Mouse (Mus musculus) myocyte (in vitro differentiated cells): ENCODE data around the gene Pakap. TPM values are rescaled to one million over a fixed set of nuclear protein-coding genes. Genes with fewer than 3 reads are reported as not detected.
A peak's percentile ranks its signal among the peaks of the same experiment; 100 is the strongest.

Experiments used
- H3K27me3 ChIP-seq: one replicate; pipeline ENCODE4 v1.6.1; 2011; ENCODE audit not compliant: control insufficient read depth, insufficient read depth, insufficient read length
- H3K36me3 ChIP-seq: one replicate; pipeline ENCODE4 v1.6.1; 2011; ENCODE audit not compliant: control insufficient read depth, insufficient read depth
- H3K4me2 ChIP-seq: one replicate; pipeline ENCODE4 v1.6.1; 2011; ENCODE audit warnings: low read depth, control low read depth
- H3K4me3 ChIP-seq: one replicate; pipeline ENCODE4 v1.5.1; 2011; ENCODE audit warnings: mild to moderate bottlenecking, control low read depth, moderate library complexity
- H3K79me2 ChIP-seq: one replicate; pipeline ENCODE4 v1.6.1; 2011; ENCODE audit not compliant: control insufficient read depth, insufficient read depth
- H3ac ChIP-seq: one replicate; pipeline ENCODE4 v1.6.1; 2011; ENCODE audit not compliant: control insufficient read depth, insufficient read length
- CEBPB ChIP-seq: IDR thresholded peaks from 2 replicates; pipeline ENCODE4 v1.6.1; 2011; ENCODE audit warnings: mild to moderate bottlenecking, moderate library complexity; ENCODE audit not compliant: poor library complexity, insufficient read depth, severe bottlenecking
- E2F4 ChIP-seq: IDR thresholded peaks from one replicate; pipeline ENCODE4 v1.6.1; 2011; ENCODE audit warnings: mild to moderate bottlenecking, control low read depth, moderate library complexity; ENCODE audit not compliant: insufficient read depth
- MAX ChIP-seq: IDR thresholded peaks from one replicate; pipeline ENCODE4 v1.6.1; 2011; ENCODE audit warnings: low read depth, mild to moderate bottlenecking, control low read depth
- MYOD1 ChIP-seq, 3 experiments: IDR thresholded peaks; one replicate each; pipeline ENCODE4 v1.6.1; 2011; ENCODE audit warnings: control low read depth in 2 of 3, low read depth in 2 of 3, mild to moderate bottlenecking in 2 of 3, moderate library complexity in 1 of 3; ENCODE audit not compliant: insufficient read length in 2 of 3, control insufficient read depth in 1 of 3
- MYOG ChIP-seq, 3 experiments: IDR thresholded peaks; one replicate each; pipeline ENCODE4 v1.6.1; 2011; ENCODE audit warnings: control low read depth in 2 of 3, low read depth in 2 of 3, mild to moderate bottlenecking in 2 of 3; ENCODE audit not compliant: insufficient read length in 2 of 3, control insufficient read depth in 1 of 3, insufficient read depth in 1 of 3
- POLR2A ChIP-seq: IDR thresholded peaks from one replicate; pipeline ENCODE4 v1.6.1; 2011; ENCODE audit warnings: low read depth, mild to moderate bottlenecking, control low read depth, moderate library complexity; ENCODE audit not compliant: insufficient read length
- POLR2AphosphoS2 ChIP-seq: IDR thresholded peaks from one replicate; pipeline ENCODE4 v1.6.1; 2011; ENCODE audit warnings: low read depth, control low read depth; ENCODE audit not compliant: insufficient read length
- REST ChIP-seq: IDR thresholded peaks from one replicate; pipeline ENCODE4 v1.6.1; 2011; ENCODE audit warnings: mild to moderate bottlenecking, control low read depth, moderate library complexity; ENCODE audit not compliant: insufficient read depth, insufficient read length
- SRF ChIP-seq: IDR thresholded peaks from one replicate; pipeline ENCODE4 v1.6.1; 2011; ENCODE audit warnings: low read depth; ENCODE audit not compliant: control insufficient read depth, insufficient read length
- TCF12 ChIP-seq: IDR thresholded peaks from one replicate; pipeline ENCODE4 v1.6.1; 2011; ENCODE audit warnings: mild to moderate bottlenecking, control low read depth; ENCODE audit not compliant: poor library complexity, insufficient read depth, severe bottlenecking
- TCF3 ChIP-seq: IDR thresholded peaks from one replicate; pipeline ENCODE4 v1.6.1; 2011; ENCODE audit warnings: low read depth, control low read depth; ENCODE audit not compliant: insufficient read length
- USF1 ChIP-seq: IDR thresholded peaks from one replicate; pipeline ENCODE4 v1.6.1; 2011; ENCODE audit warnings: low read depth, mild to moderate bottlenecking, control low read depth, moderate library complexity
- polyA plus RNA-seq: library from polyadenylated mRNA; unstranded; fragments of >200 nt; fragmentation: generic; extraction: Trizol; gene quantifications from one replicate; pipeline ENCODE4 v1.2.1, GENCODE M21; 2012; ENCODE audit warnings: missing spikeins

The Pakap gene
- polyA plus RNA-seq, 1 experiment, result 6.5 TPM

DNA sequence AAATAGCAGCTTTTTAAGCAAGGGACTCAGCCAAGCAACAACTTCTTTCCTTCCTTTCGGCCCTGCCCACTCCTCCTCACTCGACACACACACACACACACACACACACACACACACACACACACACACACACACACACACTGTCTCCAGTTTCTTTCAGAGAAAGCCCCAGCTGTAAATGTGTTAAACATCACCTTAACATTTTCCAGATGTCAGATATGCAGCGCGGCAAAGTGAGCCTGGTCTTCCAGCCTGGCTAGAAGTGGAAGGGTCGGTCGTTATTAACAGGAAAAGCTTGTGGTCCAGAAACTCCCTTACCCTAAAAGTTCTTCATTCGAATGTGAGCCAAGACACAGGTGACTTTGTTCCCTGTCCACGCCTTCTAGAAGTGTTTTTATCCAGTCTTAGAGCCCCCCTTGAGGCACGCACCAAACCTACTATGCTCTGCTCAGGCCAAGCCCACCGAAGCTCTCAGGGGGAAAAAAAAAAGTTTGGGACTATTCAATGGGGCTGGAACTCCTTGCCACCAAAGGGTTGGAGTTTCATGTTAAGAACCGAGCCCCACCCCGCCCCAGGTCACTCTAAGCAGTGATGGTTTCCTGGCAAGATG lies 278.5 kb downstream of the Pakap start:
- H3K4me2 ChIP-seq, result peak overlapping the region; percentile 88
- peaks cover 78% of the 10 kb centered on the region for H3K79me2 ChIP-seq
- H3ac ChIP-seq, result no peak overlapping the region
- H3K36me3 ChIP-seq, result peaks cover 13% of the 10 kb centered on the region
- no peaks in the 10 kb centered on the region for H3K27me3 ChIP-seq
- no peak for TF ChIP-seq CEBPB
- no peak for TF ChIP-seq USF1
- TF ChIP-seq POLR2A, result no peak
- peak overlapping the region; percentile 43 for H3K4me3 ChIP-seq

GRCm38 (mm10) chr4:57846991-57847422 lies 279.0 kb downstream of the Pakap start:
- no peak for TF ChIP-seq E2F4
- TF ChIP-seq MYOG (IDR thresholded peaks at IDR 0.05; ENCODE audit: control insufficient read depth in 1 of 3, insufficient read depth in 1 of 3, insufficient read length in 2 of 3, low read depth in 2 of 3), result peak in 1 of 3 experiments; percentile 38
- peak in 1 of 3 experiments; percentile 24 for TF ChIP-seq MYOD1 (IDR thresholded peaks at IDR 0.05; ENCODE audit: control insufficient read depth in 1 of 3, insufficient read length in 2 of 3, low read depth in 2 of 3)
- no peak for TF ChIP-seq POLR2AphosphoS2
- no peak for TF ChIP-seq SRF
- Histone ChIP-seq H3K36me3 (peaks cover 13% of the 10 kb centered on the region), H3K27me3 (no peaks in the 10 kb centered on the region), H3K4me2 (peak overlapping the region; percentile 88), H3K4me3 (peak overlapping the region; percentile 43), H3ac (no peak overlapping the region), H3K79me2 (peaks cover 75% of the 10 kb centered on the region)

DNA sequence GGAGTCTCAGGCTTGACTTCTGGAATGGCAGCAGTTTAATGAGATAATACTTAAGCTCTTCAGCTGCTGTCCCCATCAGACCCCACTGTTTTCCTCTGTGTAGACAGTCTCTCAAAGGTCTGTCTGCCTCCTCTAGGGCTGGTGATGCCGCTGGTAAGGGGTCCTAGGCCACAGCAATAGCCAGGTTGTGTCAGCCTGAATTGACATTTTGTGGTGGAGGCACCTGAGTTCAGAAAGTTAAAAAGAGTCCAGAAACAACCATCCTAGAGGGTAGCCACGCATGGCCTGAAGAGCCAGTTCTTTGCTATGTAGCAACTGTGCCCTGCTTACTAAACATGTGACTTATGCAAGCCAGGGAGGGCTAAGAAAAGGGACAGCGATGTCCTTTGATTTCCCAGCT lies 279.7 kb downstream of the Pakap start:
- Histone ChIP-seq H3K4me3 (no peak overlapping the region), H3ac (no peak overlapping the region), H3K27me3 (no peaks in the 10 kb centered on the region), H3K79me2 (peaks cover 77% of the 10 kb centered on the region), H3K4me2 (peak overlapping the region; percentile 88), H3K36me3 (peaks cover 13% of the 10 kb centered on the region)
- TF ChIP-seq CEBPB (no peak), TCF12 (no peak), MYOD1 (IDR thresholded peaks at IDR 0.05; ENCODE audit: control insufficient read depth in 1 of 3, insufficient read length in 2 of 3, low read depth in 2 of 3) (no peak), REST (no peak), USF1 (no peak), TCF3 (no peak), E2F4 (no peak), MYOG (IDR thresholded peaks at IDR 0.05; ENCODE audit: control insufficient read depth in 1 of 3, insufficient read depth in 1 of 3, insufficient read length in 2 of 3, low read depth in 2 of 3) (no peak), SRF (no peak), MAX (no peak), POLR2AphosphoS2 (no peak), POLR2A (no peak)

- no peak overlapping the region for H3K4me3 ChIP-seq
- no peak for TF ChIP-seq REST
- no peak for TF ChIP-seq MYOG (IDR thresholded peaks at IDR 0.05; ENCODE audit: control insufficient read depth in 1 of 3, insufficient read depth in 1 of 3, insufficient read length in 2 of 3, low read depth in 2 of 3)
- no peak for TF ChIP-seq SRF
- no peak for TF ChIP-seq TCF12
- no peak for TF ChIP-seq MYOD1 (IDR thresholded peaks at IDR 0.05; ENCODE audit: control insufficient read depth in 1 of 3, insufficient read length in 2 of 3, low read depth in 2 of 3)
- no peak for TF ChIP-seq USF1
- TF ChIP-seq E2F4, result no peak
- TF ChIP-seq TCF3, result no peak
- TF ChIP-seq POLR2A, result no peak
- no peak for TF ChIP-seq MAX
- no peak for TF ChIP-seq CEBPB
- TF ChIP-seq POLR2AphosphoS2, result no peak
- no peak overlapping the region for H3K4me2 ChIP-seq
- no peaks in the 10 kb centered on the region for H3K27me3 ChIP-seq
- H3K36me3 ChIP-seq, result peaks cover 16% of the 10 kb centered on the region
- peaks cover 71% of the 10 kb centered on the region for H3K79me2 ChIP-seq
- H3ac ChIP-seq, result no peak overlapping the region
Measured at GRCm38 (mm10) chr4:57849465-57849864, 281.5 kb downstream of the Pakap start.

DNA sequence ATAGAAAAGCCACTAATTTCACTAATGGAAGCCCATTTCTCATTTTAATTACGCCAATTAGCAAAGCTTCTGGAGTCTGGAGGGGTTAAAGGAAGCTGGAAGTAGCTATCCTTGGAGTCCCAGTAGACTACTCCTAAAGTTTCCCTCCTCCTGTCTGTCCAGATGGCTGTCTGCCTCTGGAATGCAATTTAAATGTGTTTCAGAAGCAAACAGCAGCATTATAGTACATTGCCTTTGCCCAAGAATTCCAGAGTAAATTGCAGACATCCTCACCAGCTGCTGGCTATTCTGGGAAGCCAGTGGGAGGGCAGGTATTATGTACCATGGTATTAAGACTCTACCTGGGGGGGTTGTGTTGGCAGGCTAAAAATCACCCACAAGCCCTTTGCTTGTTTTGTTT lies 283.8 kb downstream of the Pakap start:
- Histone ChIP-seq H3K36me3 (peaks cover 34% of the 10 kb centered on the region), H3ac (no peak overlapping the region)

More for the DNA sequence above, 283.8 kb downstream of the Pakap start:
- H3K79me2 ChIP-seq, result peaks cover 63% of the 10 kb centered on the region
- no peak overlapping the region for H3K4me2 ChIP-seq
- TF ChIP-seq MYOD1 (IDR thresholded peaks at IDR 0.05; ENCODE audit: control insufficient read depth in 1 of 3, insufficient read length in 2 of 3, low read depth in 2 of 3), result no peak
- no peak for TF ChIP-seq SRF
- H3K4me3 ChIP-seq, result no peak overlapping the region
- no peaks in the 10 kb centered on the region for H3K27me3 ChIP-seq
